Mouse (Mus musculus) regulatory T cell (primary cell): ENCODE results near the gene Gm20388.

Experiments
- in situ Hi-C: fragments of 300-600 bp; cut with MboI, MseI; formaldehyde crosslinking; loops from one replicate; pipeline ENCODE4 v1.15.1; 2025; ENCODE audit warnings: high pct_unique_total_duplicates

The Gm20388 gene

DNA sequence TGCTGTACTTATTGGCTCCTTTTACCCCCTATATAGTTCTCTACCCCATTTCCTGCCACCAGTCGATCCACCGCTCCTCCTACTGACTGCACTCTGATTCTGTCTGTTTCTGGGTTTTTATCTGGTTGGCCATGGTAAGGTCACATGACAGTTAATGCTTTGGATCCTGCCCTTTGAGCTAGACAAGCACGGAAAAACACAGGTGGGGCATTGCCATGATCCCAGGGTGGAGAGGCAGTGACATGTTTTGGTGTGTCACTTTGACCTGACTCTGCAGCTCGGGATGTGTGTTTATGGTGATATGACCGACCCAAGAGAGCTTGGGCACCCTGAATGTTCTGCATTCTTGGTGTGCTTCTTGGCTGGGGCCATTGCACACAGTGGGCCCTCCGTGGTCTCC, 98.6 kb downstream of the Gm20388 start:
- in situ Hi-C loops: no loop called here

GRCm38 (mm10) chr8:120012491-120012890, 101.8 kb downstream of the Gm20388 start:
- in situ Hi-C loops: no loop called here

DNA sequence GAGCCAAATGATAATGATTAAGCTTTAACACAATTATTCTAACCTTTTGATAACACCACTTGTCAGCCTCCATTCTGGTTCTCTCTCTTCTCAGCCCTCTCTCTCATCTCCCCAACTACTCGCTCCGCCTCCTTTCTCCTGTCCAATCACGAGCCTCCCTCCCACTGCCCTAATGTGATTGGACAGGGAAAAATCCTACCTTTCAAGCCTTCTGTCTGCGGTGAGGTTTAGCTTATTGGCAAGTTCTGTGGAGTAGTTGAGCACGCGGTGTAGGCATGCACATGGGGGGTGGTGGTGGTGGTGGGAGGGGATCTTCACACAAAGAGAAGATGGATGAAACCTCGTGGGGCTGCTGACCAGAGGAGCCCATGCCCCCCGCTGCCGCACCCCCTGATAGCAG, 102.3 kb downstream of the Gm20388 start:
- in situ Hi-C loops: no loop called here

DNA sequence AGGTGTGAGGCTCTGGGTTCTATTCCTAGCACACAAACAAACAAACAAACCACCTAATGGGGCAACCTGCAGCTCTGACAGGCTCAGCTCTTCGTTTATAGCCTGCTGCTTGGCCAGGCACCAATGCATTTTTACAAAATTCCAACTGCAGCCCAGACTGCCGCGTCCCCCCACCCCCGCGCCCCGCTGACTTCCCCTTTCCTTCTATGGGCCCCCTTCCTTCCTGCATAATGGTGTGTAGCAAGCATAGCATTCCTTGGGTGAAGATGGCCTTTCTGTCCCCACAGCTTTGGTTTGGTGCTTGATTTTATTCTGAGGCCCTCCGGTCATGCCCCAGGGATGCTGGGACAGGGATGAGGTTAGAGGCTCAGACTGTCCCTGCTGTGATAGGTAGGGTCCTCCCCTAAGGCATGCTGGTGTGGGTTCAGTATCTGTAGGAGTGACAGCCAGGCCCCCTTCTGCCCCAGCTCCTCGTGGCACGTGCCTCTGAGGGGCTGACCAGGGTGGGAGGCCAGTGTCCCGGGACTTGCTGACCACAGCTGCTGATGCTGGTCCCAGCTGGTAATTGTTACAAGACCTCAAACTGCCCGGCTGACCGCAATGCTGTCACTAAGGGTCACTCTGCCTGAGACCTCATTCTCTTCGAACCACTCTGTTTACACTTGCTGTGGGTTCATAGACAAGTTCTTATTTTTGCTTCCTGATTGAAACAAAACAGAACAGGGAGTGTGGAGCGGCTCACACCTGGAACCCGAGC, 103.8 kb downstream of the Gm20388 start:
- in situ Hi-C loops: no loop called here

DNA sequence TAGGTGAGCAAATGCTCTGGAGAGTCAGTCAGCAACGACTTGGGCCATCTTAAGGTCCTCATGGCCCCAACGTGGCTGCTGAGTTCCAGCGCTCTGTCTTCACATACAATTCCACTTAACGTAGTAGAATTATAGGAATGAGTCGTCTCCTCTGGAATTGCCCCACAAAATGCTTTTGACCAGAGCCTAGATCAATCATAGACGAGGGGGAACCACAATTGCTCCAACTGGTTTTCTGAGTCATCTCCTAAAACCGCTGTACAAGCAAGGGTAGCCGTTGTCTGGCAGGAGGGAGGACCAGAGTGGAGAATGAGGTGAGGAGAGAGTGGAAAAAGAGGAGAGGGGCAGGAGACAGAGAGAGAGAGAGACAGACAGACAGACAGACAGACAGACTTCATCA, 105.3 kb downstream of the Gm20388 start:
- in situ Hi-C loops: no loop called here

- in situ Hi-C loops: no loop called here
These were observed 105.8 kb downstream of the Gm20388 start for GRCm38 (mm10) chr8:120016424-120016823.

GRCm38 (mm10) chr8:120017349-120017748, 106.7 kb downstream of the Gm20388 start:
- in situ Hi-C loops: no loop called here

DNA sequence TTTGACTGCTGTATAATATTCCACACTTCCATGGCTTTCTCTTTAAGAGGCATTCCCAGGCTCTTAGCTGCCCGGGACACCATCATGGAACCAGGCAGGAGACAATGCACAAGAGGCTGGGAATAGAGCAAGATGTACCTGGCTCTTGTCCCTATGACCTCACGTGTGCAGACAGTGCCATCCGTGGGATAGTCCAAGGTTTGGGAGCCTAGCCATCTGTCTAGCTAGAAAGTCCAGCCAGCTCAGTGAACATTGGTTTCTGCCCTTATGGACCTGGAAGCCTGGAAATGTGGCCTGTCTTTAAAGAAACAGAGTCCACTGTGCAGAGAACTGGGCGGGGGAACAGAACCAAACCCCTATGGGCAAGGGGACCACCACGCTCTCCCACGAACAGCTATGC, 107.1 kb downstream of the Gm20388 start:
- in situ Hi-C loops: no loop called here

- in situ Hi-C loops: no loop called here
These were observed 107.7 kb downstream of the Gm20388 start for GRCm38 (mm10) chr8:120018379-120018778.

GRCm38 (mm10) chr8:120019297-120019696, 108.7 kb downstream of the Gm20388 start:
- in situ Hi-C loops: no loop called here

DNA sequence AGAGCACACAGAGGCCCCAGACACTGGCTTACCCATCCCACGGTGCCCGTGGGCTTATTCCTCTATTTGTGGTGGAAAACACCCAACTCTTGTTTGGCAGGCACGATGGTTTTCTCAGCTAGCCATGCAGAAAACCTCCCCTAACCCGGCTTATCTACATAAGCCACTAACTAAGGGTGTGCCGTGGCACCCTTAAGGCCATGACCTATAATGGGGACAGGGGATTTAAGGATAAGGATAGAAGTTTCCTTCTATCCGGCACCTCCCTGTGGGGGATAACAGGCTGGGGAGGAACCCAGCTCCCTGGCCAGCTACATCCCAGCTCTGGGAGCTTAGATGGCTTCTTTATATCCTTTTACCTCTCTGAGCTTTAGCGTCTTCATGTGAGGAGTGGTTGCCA, 109.7 kb downstream of the Gm20388 start:
- in situ Hi-C loops: no loop called here

DNA sequence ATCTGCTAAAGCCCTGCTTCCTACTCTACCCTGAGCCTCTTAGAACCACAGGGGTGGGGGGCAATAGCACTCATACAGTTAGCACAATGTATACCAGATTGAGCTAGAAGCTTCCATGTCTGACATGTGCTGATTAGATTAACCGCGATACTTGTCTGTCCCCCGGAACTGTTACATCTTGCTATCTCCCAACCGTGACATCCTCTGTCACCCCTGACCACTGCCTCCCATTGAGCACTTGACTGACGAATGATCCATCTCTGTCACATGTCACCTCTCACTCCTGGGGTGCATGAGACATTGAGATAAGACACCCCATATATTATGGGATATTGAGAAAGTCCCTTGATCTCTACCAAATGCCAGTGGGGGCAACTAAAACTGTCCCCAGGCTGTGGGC, 115.6 kb downstream of the Gm20388 start:
- in situ Hi-C loops: loop anchor here (5.0 kb wide), 1 partner anchor 46 kb away; no protein-coding TSS in a partner anchor

- in situ Hi-C loops: loop anchor here (5.0 kb wide), 1 partner anchor 45 kb away; no protein-coding TSS in a partner anchor
These were observed 116.3 kb downstream of the Gm20388 start for GRCm38 (mm10) chr8:120026991-120027390.

GRCm38 (mm10) chr8:120030447-120030846, 119.8 kb downstream of the Gm20388 start:
- in situ Hi-C loops: no loop called here

GRCm38 (mm10) chr8:120032549-120033208, 122.0 kb downstream of the Gm20388 start:
- in situ Hi-C loops: no loop called here

GRCm38 (mm10) chr8:120034471-120034870, 123.8 kb downstream of the Gm20388 start:
- in situ Hi-C loops: no loop called here

- in situ Hi-C loops: no loop called here
These were observed 125.5 kb downstream of the Gm20388 start for GRCm38 (mm10) chr8:120036111-120036510.

DNA sequence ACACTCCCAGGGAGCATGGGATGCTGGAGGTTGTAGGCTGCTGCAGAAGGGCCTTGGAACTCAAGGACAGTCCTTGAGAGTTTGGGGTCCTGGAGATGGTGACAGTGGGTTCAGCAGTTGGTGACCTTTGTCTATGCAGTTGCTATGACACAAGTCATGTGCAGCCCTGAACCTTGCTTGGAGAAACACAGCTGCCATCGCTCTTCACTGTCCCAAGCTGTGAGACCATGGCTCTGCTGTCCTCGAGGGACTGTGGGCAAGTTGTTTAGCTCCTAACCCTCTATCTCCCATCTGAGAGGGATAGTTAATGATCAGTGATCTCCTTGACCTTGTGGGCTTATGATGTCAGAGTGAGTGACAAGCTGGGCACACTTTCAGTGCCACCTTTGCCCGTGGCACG, 125.9 kb downstream of the Gm20388 start:
- in situ Hi-C loops: no loop called here

GRCm38 (mm10) chr8:120037199-120037598, 126.6 kb downstream of the Gm20388 start:
- in situ Hi-C loops: no loop called here

GRCm38 (mm10) chr8:120037611-120038010, 127.0 kb downstream of the Gm20388 start:
- in situ Hi-C loops: no loop called here

DNA sequence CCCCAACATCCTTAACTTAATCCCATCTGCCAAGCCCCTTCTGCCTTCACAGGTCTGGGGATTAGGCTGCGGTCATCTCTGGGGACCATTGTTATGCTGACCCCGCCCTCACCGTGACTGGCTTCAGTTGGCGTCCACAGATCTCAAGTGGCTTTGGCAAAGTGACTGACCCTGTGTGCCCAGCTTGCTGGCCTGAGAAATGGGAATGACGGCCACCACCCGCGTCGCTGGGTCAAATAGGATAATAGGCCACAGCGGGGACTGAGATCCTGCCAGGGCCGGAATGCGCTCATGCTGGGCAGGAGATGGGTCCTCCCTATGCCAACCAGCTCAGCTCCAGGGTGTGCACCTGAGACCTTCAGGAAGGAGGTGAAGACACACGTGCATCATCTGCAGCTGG, 128.1 kb downstream of the Gm20388 start:
- in situ Hi-C loops: no loop called here

- in situ Hi-C loops: no loop called here
These were observed 128.8 kb downstream of the Gm20388 start for GRCm38 (mm10) chr8:120039313-120039919.

DNA sequence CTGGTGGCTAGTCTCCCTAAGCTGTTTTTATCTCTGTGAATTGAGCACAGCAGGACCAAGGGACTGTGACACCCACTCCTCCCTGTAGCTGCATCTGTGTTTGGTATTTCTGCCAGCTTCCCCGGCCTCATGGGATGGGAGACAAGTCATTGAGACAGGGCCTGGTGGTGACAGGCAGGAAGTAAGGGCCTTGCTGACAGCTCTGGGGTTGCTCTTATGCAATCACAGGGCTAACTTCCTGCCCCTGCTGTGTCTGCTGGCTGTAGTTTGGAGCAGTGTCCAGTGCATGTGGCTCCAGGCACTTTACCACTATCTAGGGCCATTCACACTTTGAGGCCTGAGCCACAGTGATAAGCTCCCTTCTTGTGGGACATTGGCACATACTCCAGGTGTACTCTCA, 130.2 kb downstream of the Gm20388 start:
- in situ Hi-C loops: no loop called here
